Mouse (Mus musculus) liver, postnatal 0 days (tissue): Measurements from ENCODE around the gene 4933417A18Rik.

ENCODE experiments used
- CTCF ChIP-seq: sonication (generic); IDR thresholded peaks from 2 replicates; pipeline ENCODE4 v1.5.1; 2016; ENCODE audit warnings: antibody characterized with exemption, low read depth
- EP300 ChIP-seq: IDR thresholded peaks from 2 replicates; pipeline ENCODE4 v1.6.1; 2016; ENCODE audit warnings: antibody characterized with exemption, low read depth, mild to moderate bottlenecking

- no peak for TF ChIP-seq EP300
- TF ChIP-seq CTCF, result no peak
These were observed 39.5 kb downstream of the 4933417A18Rik start, which contains the start of gene Eci3 for GRCm38 (mm10) chr13:34963511-34964397.
